Mouse (Mus musculus) limb, embryonic 12.5 days (tissue): ENCODE measurements at regions not wholly inside any gene's neighbourhood (a gene's known extent, or its start where the extent isn't known, plus 50 kb on each side); places are given as distances from the start of the nearest gene placed in this dataset.

Source experiments
- ATAC-seq: fragments of 200-750 bp; cut with Nextera tagmentation; 2 replicates; pipeline ENCODE4 v1.8.0; 2017; ENCODE audit warnings: low read depth, moderate TSS enrichment; ENCODE audit not compliant: insufficient number of reproducible peaks, insufficient read depth, low FRiP score, low TSS enrichment
- H3K27ac ChIP-seq: fragments of 300-500 bp; sonication (generic); 2 replicates; pipeline ENCODE4 v1.5.1; 2016; ENCODE audit warnings: mild to moderate bottlenecking, moderate library complexity
- H3K27me3 ChIP-seq: fragments of 300-500 bp; sonication (generic); 2 replicates; pipeline ENCODE4 v1.6.1; 2016; ENCODE audit warnings: mild to moderate bottlenecking, moderate library complexity
- H3K36me3 ChIP-seq: fragments of 300-500 bp; sonication (generic); 2 replicates; pipeline ENCODE4 v1.6.1; 2016; ENCODE audit warnings: mild to moderate bottlenecking, moderate library complexity
- H3K4me1 ChIP-seq: fragments of 300-500 bp; sonication (generic); replicated peaks from 2 replicates; pipeline ENCODE4 v1.6.1; 2016
- H3K4me2 ChIP-seq: fragments of 300-500 bp; sonication (generic); 2 replicates; pipeline ENCODE4 v1.6.1; 2016; ENCODE audit warnings: mild to moderate bottlenecking, moderate library complexity
- H3K4me3 ChIP-seq: fragments of 300-500 bp; sonication (generic); replicated peaks from 2 replicates; pipeline ENCODE4 v1.5.1; 2016; ENCODE audit warnings: mild to moderate bottlenecking
- H3K9ac ChIP-seq: fragments of 300-500 bp; sonication (generic); replicated peaks from 2 replicates; pipeline ENCODE4 v1.6.1; 2016; ENCODE audit warnings: mild to moderate bottlenecking, moderate library complexity
- H3K9me3 ChIP-seq: fragments of 300-500 bp; sonication (generic); 2 replicates; pipeline ENCODE4 v1.6.1; 2016; ENCODE audit warnings: mild to moderate bottlenecking, moderate library complexity
- WGBS: fragments of 180-500 bp; shearing (Covaris S2); methylation state at CpG from one replicate; pipeline ENCODE4 v1.1.7; 2016; 5-methylcytosine and 5-hydroxymethylcytosine counted together

GRCm38 (mm10) chr1:122273579-122273978, 705.8 kb upstream of the Ddx18 start:
- no peak for ATAC-seq
- no peaks in the 10 kb centered on the region for H3K4me1 ChIP-seq
- no peaks in the 10 kb centered on the region for H3K9me3 ChIP-seq
- no peaks in the 10 kb centered on the region for H3K27me3 ChIP-seq
- WGBS = 82% methylated on average over 2 of the region's 2 CpGs
- no peak overlapping the region for H3K27ac ChIP-seq
- no peak overlapping the region for H3K4me2 ChIP-seq
- H3K36me3 ChIP-seq = no peaks in the 10 kb centered on the region
- H3K4me3 ChIP-seq = no peak overlapping the region
- no peak overlapping the region for H3K9ac ChIP-seq

DNA sequence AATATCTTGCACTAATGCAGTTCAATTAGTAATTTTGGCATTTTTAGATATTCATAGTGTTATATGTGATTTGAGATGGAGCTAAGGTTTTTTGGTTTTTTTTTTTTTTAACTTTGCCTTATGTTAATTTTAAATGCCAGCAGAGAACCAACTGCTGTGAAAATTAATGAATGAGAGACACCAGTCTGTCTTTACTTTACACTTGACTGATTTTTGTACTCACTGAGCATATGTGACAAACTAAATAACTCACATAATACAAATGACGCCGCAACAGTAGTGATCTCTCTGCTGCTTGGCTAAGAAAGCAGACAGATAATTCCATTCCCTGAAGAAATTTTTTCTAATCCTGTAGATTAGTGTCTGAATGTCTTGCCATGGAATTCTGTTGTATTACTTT, 675.2 kb upstream of the Ddx18 start:
- no peaks in the 10 kb centered on the region for H3K36me3 ChIP-seq
- H3K4me1 ChIP-seq = no peaks in the 10 kb centered on the region
- no peak overlapping the region for H3K4me3 ChIP-seq
- H3K9me3 ChIP-seq = no peaks in the 10 kb centered on the region
- H3K27me3 ChIP-seq = no peaks in the 10 kb centered on the region
- ATAC-seq = no peak
- no peak overlapping the region for H3K27ac ChIP-seq
- WGBS = 91% methylated on average over 2 of the region's 2 CpGs
- H3K4me2 ChIP-seq = no peak overlapping the region
- no peak overlapping the region for H3K9ac ChIP-seq

- no peak for ATAC-seq
Measured at GRCm38 (mm10) chr1:122241511-122241910, 673.7 kb upstream of the Ddx18 start.

GRCm38 (mm10) chr1:122230442-122230841, 662.7 kb upstream of the Ddx18 start:
- no peak overlapping the region for H3K4me2 ChIP-seq
- H3K36me3 ChIP-seq = no peaks in the 10 kb centered on the region
- no peaks in the 10 kb centered on the region for H3K27me3 ChIP-seq
- no peak overlapping the region for H3K9ac ChIP-seq
- no peaks in the 10 kb centered on the region for H3K4me1 ChIP-seq
- H3K4me3 ChIP-seq = no peak overlapping the region
- H3K27ac ChIP-seq = no peak overlapping the region
- no peaks in the 10 kb centered on the region for H3K9me3 ChIP-seq
- 80% methylated on average over 4 of the region's 4 CpGs for WGBS
- no peak for ATAC-seq

More at GRCm38 (mm10) chr1:122241511-122241910, 673.7 kb upstream of the Ddx18 start:
- WGBS = 91% methylated on average over 3 of the region's 3 CpGs
- H3K36me3 ChIP-seq = no peaks in the 10 kb centered on the region
- no peak overlapping the region for H3K9ac ChIP-seq
- H3K4me1 ChIP-seq = no peaks in the 10 kb centered on the region
- no peaks in the 10 kb centered on the region for H3K27me3 ChIP-seq
- no peak overlapping the region for H3K27ac ChIP-seq
- H3K4me3 ChIP-seq = no peak overlapping the region
- H3K4me2 ChIP-seq = no peak overlapping the region
- H3K9me3 ChIP-seq = no peaks in the 10 kb centered on the region

- no peak overlapping the region for H3K4me2 ChIP-seq
- H3K9me3 ChIP-seq = no peaks in the 10 kb centered on the region
- no peaks in the 10 kb centered on the region for H3K4me1 ChIP-seq
- no peak overlapping the region for H3K4me3 ChIP-seq
- no peaks in the 10 kb centered on the region for H3K27me3 ChIP-seq
- H3K27ac ChIP-seq = no peak overlapping the region
- WGBS = 44% methylated on average over 2 of the region's 2 CpGs
- ATAC-seq = no peak
- H3K9ac ChIP-seq = no peak overlapping the region
- no peaks in the 10 kb centered on the region for H3K36me3 ChIP-seq
Measured at GRCm38 (mm10) chr1:122212484-122212883, 644.7 kb upstream of the Ddx18 start.

- no peaks in the 10 kb centered on the region for H3K36me3 ChIP-seq
- no peak for ATAC-seq
Measured at GRCm38 (mm10) chr1:122208619-122209018, 640.8 kb upstream of the Ddx18 start.

DNA sequence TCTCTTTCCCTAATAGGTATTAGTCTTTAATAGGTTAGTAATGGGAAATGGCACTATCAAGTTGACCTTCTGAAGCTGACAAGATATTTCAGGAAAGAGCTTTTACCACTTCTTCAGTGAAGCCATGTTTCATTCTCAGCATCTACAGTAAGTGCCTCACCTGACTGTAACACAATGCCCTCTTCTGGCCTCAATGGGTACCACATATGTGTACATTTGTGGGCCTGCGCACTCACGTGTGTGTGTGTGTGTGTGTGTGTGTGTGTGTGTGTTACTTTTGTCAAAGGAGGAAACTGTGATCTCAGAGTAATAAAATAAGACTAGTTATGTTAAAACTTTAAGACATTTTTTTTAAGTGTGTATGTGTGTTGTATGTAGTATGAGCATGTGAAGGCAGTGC, 601.8 kb upstream of the Ddx18 start:
- H3K4me1 ChIP-seq = no peaks in the 10 kb centered on the region
- no peaks in the 10 kb centered on the region for H3K36me3 ChIP-seq
- H3K4me3 ChIP-seq = no peak overlapping the region
- H3K4me2 ChIP-seq = no peak overlapping the region
- no peak overlapping the region for H3K27ac ChIP-seq
- no peaks in the 10 kb centered on the region for H3K27me3 ChIP-seq
- no peak for ATAC-seq
- H3K9ac ChIP-seq = no peak overlapping the region
- WGBS = 80% methylated on average over 2 of the region's 2 CpGs
- no peaks in the 10 kb centered on the region for H3K9me3 ChIP-seq

More at GRCm38 (mm10) chr1:122208619-122209018, 640.8 kb upstream of the Ddx18 start:
- H3K9me3 ChIP-seq = no peaks in the 10 kb centered on the region
- no peaks in the 10 kb centered on the region for H3K27me3 ChIP-seq
- WGBS = 87% methylated on average over 2 of the region's 2 CpGs
- H3K9ac ChIP-seq = no peak overlapping the region
- H3K27ac ChIP-seq = no peak overlapping the region
- H3K4me3 ChIP-seq = no peak overlapping the region
- no peaks in the 10 kb centered on the region for H3K4me1 ChIP-seq
- no peak overlapping the region for H3K4me2 ChIP-seq

- H3K36me3 ChIP-seq = no peaks in the 10 kb centered on the region
- no peak for ATAC-seq
- no peaks in the 10 kb centered on the region for H3K4me1 ChIP-seq
- no peak overlapping the region for H3K9ac ChIP-seq
- no peaks in the 10 kb centered on the region for H3K27me3 ChIP-seq
- H3K27ac ChIP-seq = no peak overlapping the region
- no peaks in the 10 kb centered on the region for H3K9me3 ChIP-seq
- no peak overlapping the region for H3K4me2 ChIP-seq
- 78% methylated on average over 1 of the region's 1 CpGs for WGBS
- no peak overlapping the region for H3K4me3 ChIP-seq
Measured at GRCm38 (mm10) chr1:122161798-122162197, 594.0 kb upstream of the Ddx18 start.

- Histone ChIP-seq H3K4me1 (no peaks in the 10 kb centered on the region), H3K27ac (no peak overlapping the region), H3K9me3 (no peaks in the 10 kb centered on the region), H3K27me3 (no peaks in the 10 kb centered on the region), H3K4me2 (no peak overlapping the region), H3K4me3 (no peak overlapping the region), H3K9ac (no peak overlapping the region), H3K36me3 (no peaks in the 10 kb centered on the region)
- ATAC-seq = no peak
Measured at GRCm38 (mm10) chr1:122141362-122141761, 573.6 kb upstream of the Ddx18 start.

- no peak overlapping the region for H3K4me3 ChIP-seq
- peak; percentile 63; the same call in 1 of the 2 replicates for ATAC-seq
- WGBS = 66% methylated on average over 4 of the region's 4 CpGs
Measured at GRCm38 (mm10) chr1:122123954-122124353, 556.2 kb upstream of the Ddx18 start.

GRCm38 (mm10) chr1:122095726-122096125, 527.9 kb upstream of the Ddx18 start:
- Histone ChIP-seq H3K4me2 (no peak overlapping the region), H3K4me3 (no peak overlapping the region), H3K36me3 (no peaks in the 10 kb centered on the region), H3K9me3 (no peaks in the 10 kb centered on the region), H3K4me1 (no peaks in the 10 kb centered on the region), H3K27ac (no peak overlapping the region), H3K9ac (no peak overlapping the region), H3K27me3 (no peaks in the 10 kb centered on the region)
- ATAC-seq = no peak
- 81% methylated on average over 2 of the region's 2 CpGs for WGBS

More at GRCm38 (mm10) chr1:122123954-122124353, 556.2 kb upstream of the Ddx18 start:
- no peaks in the 10 kb centered on the region for H3K4me1 ChIP-seq
- no peak overlapping the region for H3K4me2 ChIP-seq
- H3K27ac ChIP-seq = no peak overlapping the region
- no peaks in the 10 kb centered on the region for H3K36me3 ChIP-seq
- H3K9me3 ChIP-seq = no peaks in the 10 kb centered on the region
- H3K9ac ChIP-seq = no peak overlapping the region
- no peaks in the 10 kb centered on the region for H3K27me3 ChIP-seq

GRCm38 (mm10) chr1:122082481-122082880, 514.7 kb upstream of the Ddx18 start:
- 84% methylated on average over 5 of the region's 5 CpGs for WGBS
- H3K27ac ChIP-seq = no peak overlapping the region
- H3K27me3 ChIP-seq = no peaks in the 10 kb centered on the region
- no peaks in the 10 kb centered on the region for H3K9me3 ChIP-seq
- H3K9ac ChIP-seq = no peak overlapping the region
- H3K4me2 ChIP-seq = no peak overlapping the region
- H3K4me3 ChIP-seq = no peak overlapping the region
- H3K36me3 ChIP-seq = no peaks in the 10 kb centered on the region
- H3K4me1 ChIP-seq = no peaks in the 10 kb centered on the region
- no peak for ATAC-seq
